Mouse (Mus musculus) liver, embryonic 18 days (tissue): ENCODE measurements around the gene Vmn2r24. TPM values are rescaled to one million over a fixed set of nuclear protein-coding genes. Genes with fewer than 3 reads are reported as not detected.

Experiments
- polyA plus RNA-seq: library from polyadenylated mRNA; depleted of rRNA; stranded (reverse); fragments of >200 nt; gene quantifications from 2 replicates; pipeline ENCODE4 v1.2.3, GENCODE M21; 2012; rRNA removed

Vmn2r24 gene
- not detected in 2 replicates for polyA plus RNA-seq

DNA sequence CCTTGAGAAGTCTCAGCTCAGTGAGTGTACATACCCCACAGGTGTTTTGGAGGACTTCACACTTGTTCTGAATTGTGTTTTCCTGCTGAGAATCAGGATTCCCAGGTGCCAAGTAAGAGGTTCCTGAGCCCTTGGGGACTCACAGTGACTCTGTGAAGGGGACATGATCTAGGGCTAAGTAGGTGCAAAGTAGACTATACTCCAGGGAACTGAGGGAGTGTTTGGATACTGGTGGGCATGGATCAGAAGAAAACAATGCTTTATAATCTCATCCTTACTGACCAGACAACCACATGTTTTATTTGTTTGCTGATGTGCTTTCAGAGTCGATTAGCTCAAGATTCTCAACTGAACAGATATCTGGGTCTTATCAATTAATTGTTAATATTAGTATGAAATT is at the start of gene Vmn2r24:
Vmn2r24 (plus strand) TSS at position 301 of the 400 bp plus-strand sequence.

DNA sequence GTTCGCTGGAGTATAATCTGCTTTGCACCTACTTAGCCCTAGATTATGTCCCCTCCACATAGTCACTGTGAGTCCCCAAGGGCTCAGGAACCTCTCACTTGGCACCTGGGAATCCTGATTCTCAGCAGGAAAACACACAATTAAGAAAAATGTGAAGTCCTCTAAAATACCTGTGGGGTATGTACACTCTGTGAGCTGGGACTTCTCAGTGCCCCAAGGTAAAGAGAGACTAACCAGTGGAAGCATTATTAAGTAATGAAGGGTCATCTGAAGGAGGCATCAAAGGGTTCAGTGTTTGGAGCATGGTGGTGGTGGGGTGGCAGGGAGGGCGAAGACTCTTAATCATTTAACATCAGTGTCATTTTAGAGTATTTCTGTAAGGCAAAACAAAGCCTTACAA is 74.7 kb downstream of the Vmn2r24 start, which contains the start of gene Vmn2r25:
Vmn2r25 (minus strand) TSS at position 101 of the 400 bp plus-strand sequence.

Other genes with a start within 250 kb of the Vmn2r24 start
- not detected in 2 replicates for gene Vmn2r21, start 245.5 kb upstream of the Vmn2r24 start, polyA plus RNA-seq
- gene Vmn2r22, start 128.2 kb upstream of the Vmn2r24 start, polyA plus RNA-seq = not detected in 2 replicates
- not detected in 2 replicates for gene Vmn2r23, start 76.2 kb upstream of the Vmn2r24 start, polyA plus RNA-seq
- not detected in 2 replicates for gene Vmn2r25, start 74.6 kb downstream of the Vmn2r24 start, polyA plus RNA-seq
- gene Vmn2r26, start 245.7 kb downstream of the Vmn2r24 start, polyA plus RNA-seq = not detected in 2 replicates